Mouse (Mus musculus) bone marrow, adult 2 months (tissue): ENCODE measurements around the gene Pabpc1l. TPM values are rescaled to one million over a fixed set of nuclear protein-coding genes. Genes with fewer than 3 reads are reported as not detected.
"Not testable (repeated sequence)": the region's sequence is repeated elsewhere in the genome, so short reads cannot be mapped to it uniquely, and the experiment has no call there.

Experiments
- H3K27ac ChIP-seq: fragments of 200-500 bp; 2 replicates; pipeline ENCODE4 v1.5.1; 2012; ENCODE audit warnings: low read depth, mild to moderate bottlenecking, control low read depth, inconsistent platforms, low read length; ENCODE audit not compliant: control insufficient read depth, poor library complexity, insufficient read depth
- H3K4me1 ChIP-seq: fragments of 200-500 bp; 2 replicates; pipeline ENCODE4 v1.6.1; 2011; ENCODE audit warnings: low read length; ENCODE audit not compliant: control insufficient read depth, insufficient read depth
- H3K4me3 ChIP-seq: fragments of 200-500 bp; replicated peaks from 2 replicates; pipeline ENCODE3; 2011; ENCODE audit warnings: mild to moderate bottlenecking, low read depth, low read length, control low read depth; ENCODE audit not compliant: control insufficient read depth
- CTCF ChIP-seq: fragments of 200-500 bp; IDR thresholded peaks from 2 replicates; pipeline ENCODE4 v1.5.1; 2011; ENCODE audit warnings: low read length, control low read depth; ENCODE audit not compliant: control insufficient read depth, insufficient read depth
- POLR2A ChIP-seq: fragments of 200-500 bp; IDR thresholded peaks from 2 replicates; pipeline ENCODE4 v1.6.1; 2011; ENCODE audit warnings: low read depth, mild to moderate bottlenecking, control low read depth, low read length, borderline replicate concordance; ENCODE audit not compliant: control insufficient read depth
- WGBS: fragments of 180-500 bp; shearing (Covaris S2); methylation state at CpG from one replicate; pipeline ENCODE4 v1.1.7; 2018; 5-methylcytosine and 5-hydroxymethylcytosine counted together
- polyA plus RNA-seq: library from polyadenylated mRNA; stranded (reverse); fragments of >200 nt; gene quantifications from 2 replicates; pipeline ENCODE4 v1.2.4, GENCODE M21; 2011; ENCODE audit warnings: low replicate concordance; ENCODE audit not compliant: missing spikeins, insufficient read depth, insufficient read length

Gene Pabpc1l
- polyA plus RNA-seq, 1 experiment = 10.8 TPM

GRCm38 (mm10) chr2:164041523-164041922, 16.3 kb downstream of the Pabpc1l start:
- Histone ChIP-seq H3K27ac (peak overlapping the region; percentile 42; the same call in 1 of the 2 replicates), H3K4me1 (peaks cover 3% of the 10 kb centered on the region), H3K4me3 (no peak overlapping the region)
- TF ChIP-seq CTCF = no peak
- TF ChIP-seq POLR2A = no peak
- WGBS = 73% methylated on average over 2 of the region's 2 CpGs

- peak overlapping the region; percentile 59 for H3K27ac ChIP-seq
- WGBS = 1% methylated on average over 16 of the region's 16 CpGs
- peaks cover 1% of the 10 kb centered on the region for H3K4me1 ChIP-seq
- peak overlapping the region; percentile 81 for H3K4me3 ChIP-seq
- TF ChIP-seq POLR2A (no peak), CTCF (no peak)
Observed at GRCm38 (mm10) chr2:164047197-164047690, 22.0 kb downstream of the Pabpc1l start.

GRCm38 (mm10) chr2:164053767-164054166, 28.5 kb downstream of the Pabpc1l start:
- WGBS = 88% methylated on average over 8 of the region's 8 CpGs
- Histone ChIP-seq H3K27ac (no peak overlapping the region), H3K4me1 (no peaks in the 10 kb centered on the region), H3K4me3 (no peak overlapping the region)
- no peak for TF ChIP-seq POLR2A
- TF ChIP-seq CTCF = no peak

GRCm38 (mm10) chr2:164054671-164055070, 29.4 kb downstream of the Pabpc1l start:
- H3K27ac ChIP-seq = no peak overlapping the region
- WGBS = 91% methylated on average over 8 of the region's 8 CpGs
- no peak for TF ChIP-seq CTCF
- TF ChIP-seq POLR2A = no peak
- H3K4me1 ChIP-seq = no peaks in the 10 kb centered on the region
- no peak overlapping the region for H3K4me3 ChIP-seq

GRCm38 (mm10) chr2:164059634-164060235, 34.5 kb downstream of the Pabpc1l start:
- Histone ChIP-seq H3K4me3 (no peak overlapping the region), H3K27ac (no peak overlapping the region), H3K4me1 (no peaks in the 10 kb centered on the region)
- WGBS = 91% methylated on average over 8 of the region's 8 CpGs
- TF ChIP-seq CTCF (no peak), POLR2A (no peak)

- Histone ChIP-seq H3K4me1 (peaks cover 2% of the 10 kb centered on the region; the same call in 1 of the 2 replicates), H3K4me3 (peak within 1 kb of the TSS; percentile 74), H3K27ac (peak within 1 kb of the TSS; percentile 78)
- under 1% methylated on average over 45 of the region's 45 CpGs for WGBS
- TF ChIP-seq CTCF (no peak), POLR2A (no peak)
Observed at GRCm38 (mm10) chr2:164070142-164070764, 45.0 kb downstream of the Pabpc1l start, which contains the start of gene Stk4. Gene Stk4, plus strand, starts transcription at chr2:164070322.

- Histone ChIP-seq H3K27ac (peak within 1 kb of the TSS; percentile 78), H3K4me1 (peaks cover 2% of the 10 kb centered on the region; the same call in 1 of the 2 replicates), H3K4me3 (peak within 1 kb of the TSS; percentile 74)
- TF ChIP-seq CTCF (no peak; the same call in 1 of the 2 replicates), POLR2A (peak; percentile 99)
- WGBS = 1% methylated on average over 55 of the region's 55 CpGs
Observed at GRCm38 (mm10) chr2:164070765-164071436, 45.7 kb downstream of the Pabpc1l start, which contains the start of gene Tomm34. Gene Tomm34, minus strand, starts transcription at chr2:164071169.

- H3K4me1 ChIP-seq = not testable (repeated sequence)
- Histone ChIP-seq H3K27ac (peak overlapping the region; percentile 78; the same call in 1 of the 2 replicates), H3K4me3 (peak overlapping the region; percentile 57)
- 71% methylated on average over 11 of the region's 11 CpGs for WGBS
Observed at GRCm38 (mm10) chr2:164071437-164071820, 46.2 kb downstream of the Pabpc1l start.
